Mouse (Mus musculus) lung, postnatal 0 days (tissue): ENCODE data around the gene Hes7. TPM values are rescaled to one million over a fixed set of nuclear protein-coding genes. Genes with fewer than 3 reads are reported as not detected.

Source experiments
- ATAC-seq: fragments of 200-750 bp; cut with Nextera tagmentation; 2 replicates; pipeline ENCODE4 v1.8.0; 2017; ENCODE audit warnings: moderate library complexity
- DNase-seq: peaks from one replicate; pipeline ENCODE4 v3.0.0-alpha.2; 2016; ENCODE audit warnings: low spot score
- H3K27ac ChIP-seq: fragments of 300-500 bp; sonication (generic); 2 replicates; pipeline ENCODE4 v1.5.1; 2014; ENCODE audit warnings: antibody characterized with exemption, mild to moderate bottlenecking, low read length, mixed read lengths
- H3K27me3 ChIP-seq: fragments of 300-500 bp; sonication (generic); replicated peaks from 2 replicates; pipeline ENCODE4 v1.6.1; 2014; ENCODE audit warnings: low read length, mixed read lengths; ENCODE audit not compliant: insufficient read depth
- H3K36me3 ChIP-seq: fragments of 300-500 bp; sonication (generic); 2 replicates; pipeline ENCODE4 v1.6.1; 2014; ENCODE audit warnings: low read length, mixed read lengths; ENCODE audit not compliant: insufficient read depth
- H3K4me1 ChIP-seq: fragments of 300-500 bp; sonication (generic); 2 replicates; pipeline ENCODE4 v1.6.1; 2014; ENCODE audit warnings: antibody characterized with exemption, low read depth, low read length, mixed read lengths; ENCODE audit not compliant: insufficient read depth
- H3K4me2 ChIP-seq: fragments of 300-500 bp; sonication (generic); replicated peaks from 2 replicates; pipeline ENCODE4 v1.6.1; 2014; ENCODE audit warnings: low read depth, mild to moderate bottlenecking, low read length, moderate library complexity, mixed read lengths
- H3K4me3 ChIP-seq: fragments of 300-500 bp; sonication (generic); 2 replicates; pipeline ENCODE4 v1.5.1; 2014; ENCODE audit warnings: low read depth, low read length
- H3K9ac ChIP-seq: fragments of 300-500 bp; sonication (generic); replicated peaks from 2 replicates; pipeline ENCODE4 v1.6.1; 2014; ENCODE audit warnings: low read depth, mild to moderate bottlenecking
- H3K9me3 ChIP-seq: fragments of 300-500 bp; sonication (generic); 2 replicates; pipeline ENCODE4 v1.6.1; 2016; ENCODE audit warnings: low read length, mixed read lengths
- CTCF ChIP-seq: IDR thresholded peaks from 2 replicates; pipeline ENCODE4 v1.5.1; 2016; ENCODE audit warnings: antibody characterized with exemption, mild to moderate bottlenecking
- EP300 ChIP-seq: IDR thresholded peaks from 2 replicates; pipeline ENCODE4 v1.6.1; 2016; ENCODE audit warnings: antibody characterized with exemption, mild to moderate bottlenecking, control low read depth
- WGBS: fragments of 180-500 bp; shearing (Covaris S2); extraction: QIAGEN DNeasy Blood & Tissue Kit; methylation state at CpG from one replicate; pipeline ENCODE4 v1.1.7; 2014; 5-methylcytosine and 5-hydroxymethylcytosine counted together
- polyA plus RNA-seq: library from polyadenylated mRNA; unstranded; fragments of >200 nt; fragmentation: Nextera tagmentation; extraction: Ambion mirVana; gene quantifications from 2 replicates; pipeline ENCODE4 v1.2.1, GENCODE M21; 2015

Hes7 gene
- polyA plus RNA-seq, 1 experiment from 2014 or later: 0.49 TPM

GRCm38 (mm10) chr11:69123693-69124497 is 3.7 kb downstream of the Hes7 start:
- under 1% methylated on average over 31 of the region's 31 CpGs for WGBS
- Histone ChIP-seq H3K4me2 (peak overlapping the region; percentile 77), H3K27me3 (no peaks in the 10 kb centered on the region), H3K4me3 (peak overlapping the region; percentile 54), H3K4me1 (peaks cover 22% of the 10 kb centered on the region; the same call in 1 of the 2 replicates), H3K27ac (peak overlapping the region; percentile 87), H3K36me3 (no peaks in the 10 kb centered on the region), H3K9me3 (no peaks in the 10 kb centered on the region), H3K9ac (peak overlapping the region; percentile 23; the same call in 1 of the 2 replicates)
- TF ChIP-seq EP300 (no peak), CTCF (no peak)
- DNase-seq (peak; percentile 89), ATAC-seq (peak; percentile 54)

GRCm38 (mm10) chr11:69124498-69124847 is 4.3 kb downstream of the Hes7 start:
- Histone ChIP-seq H3K27me3 (no peaks in the 10 kb centered on the region), H3K4me2 (0 out of 2 replicates have a peak overlapping the region, but pooled peaks have one; percentile 77), H3K27ac (peak overlapping the region; percentile 87; the same call in 1 of the 2 replicates), H3K4me3 (no peak overlapping the region), H3K4me1 (peaks cover 18% of the 10 kb centered on the region; the same call in 1 of the 2 replicates), H3K36me3 (no peaks in the 10 kb centered on the region), H3K9me3 (no peaks in the 10 kb centered on the region), H3K9ac (no peak overlapping the region)
- DNase-seq (peak; percentile 88), ATAC-seq (peak; percentile 27)
- WGBS: 2% methylated on average over 3 of the region's 3 CpGs
- no peak for TF ChIP-seq CTCF
- peak; percentile 60; the same call in 1 of the 2 replicates for TF ChIP-seq EP300

DNA sequence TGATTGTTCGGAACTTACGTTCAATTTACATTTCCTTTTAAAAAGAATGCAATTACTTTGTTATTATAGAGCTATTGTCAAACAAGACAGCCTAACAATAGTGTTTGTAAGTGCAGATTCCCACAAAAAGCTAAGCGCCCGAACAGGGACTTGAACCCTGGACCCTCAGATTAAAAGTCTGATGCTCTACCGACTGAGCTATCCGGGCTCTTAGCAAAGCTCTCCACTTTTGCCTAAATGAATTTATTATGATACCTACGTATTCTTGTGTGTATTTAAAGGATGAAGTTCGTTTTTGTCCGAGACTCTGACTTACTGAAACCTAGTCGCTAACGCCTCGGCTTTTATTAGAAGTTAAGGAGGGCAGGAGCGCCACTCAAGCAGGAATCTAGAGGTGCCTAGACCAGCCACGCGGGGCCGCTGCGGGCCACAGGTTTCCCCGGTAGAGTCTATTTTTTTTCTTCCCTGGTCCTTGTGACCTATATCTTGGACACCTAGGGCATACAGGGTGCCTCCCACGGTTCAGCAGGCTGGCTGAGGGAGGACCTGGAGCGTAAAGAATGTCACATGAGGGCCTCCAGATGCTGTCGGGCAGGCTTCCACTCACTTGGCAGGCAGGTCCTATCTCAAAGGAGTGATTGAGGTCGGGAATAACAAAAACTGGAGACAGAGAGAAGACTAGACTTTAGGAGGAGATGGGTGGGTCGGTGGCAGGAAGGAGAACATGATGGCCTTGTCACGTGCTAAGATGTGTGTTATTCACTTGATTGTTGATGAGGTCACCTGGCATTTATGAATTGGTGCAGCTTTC is 5.0 kb downstream of the Hes7 start:
- TF ChIP-seq EP300 (peak; percentile 59; the same call in 1 of the 2 replicates), CTCF (peak; percentile 67)
- DNase-seq: peak; percentile 97

GRCm38 (mm10) chr11:69125852-69125918 is 5.5 kb downstream of the Hes7 start, which contains the start of gene Aloxe3:
Aloxe3 (plus strand) TSS chr11:69125896.
- peak within 1 kb of the TSS; percentile 74 for H3K27ac ChIP-seq

More for the DNA sequence above, 5.0 kb downstream of the Hes7 start:
- H3K4me2 ChIP-seq: peak overlapping the region; percentile 59
- no peaks in the 10 kb centered on the region for H3K9me3 ChIP-seq
- no peaks in the 10 kb centered on the region for H3K27me3 ChIP-seq
- peak overlapping the region; percentile 74 for H3K27ac ChIP-seq
- H3K4me1 ChIP-seq: peaks cover 16% of the 10 kb centered on the region; the same call in 1 of the 2 replicates
- H3K9ac ChIP-seq: 0 out of 2 replicates have a peak overlapping the region, but pooled peaks have one; percentile 6
- peak; percentile 49 for ATAC-seq
- no peaks in the 10 kb centered on the region for H3K36me3 ChIP-seq
- under 1% methylated on average over 24 of the region's 24 CpGs for WGBS
- H3K4me3 ChIP-seq: peak overlapping the region; percentile 40

DNA sequence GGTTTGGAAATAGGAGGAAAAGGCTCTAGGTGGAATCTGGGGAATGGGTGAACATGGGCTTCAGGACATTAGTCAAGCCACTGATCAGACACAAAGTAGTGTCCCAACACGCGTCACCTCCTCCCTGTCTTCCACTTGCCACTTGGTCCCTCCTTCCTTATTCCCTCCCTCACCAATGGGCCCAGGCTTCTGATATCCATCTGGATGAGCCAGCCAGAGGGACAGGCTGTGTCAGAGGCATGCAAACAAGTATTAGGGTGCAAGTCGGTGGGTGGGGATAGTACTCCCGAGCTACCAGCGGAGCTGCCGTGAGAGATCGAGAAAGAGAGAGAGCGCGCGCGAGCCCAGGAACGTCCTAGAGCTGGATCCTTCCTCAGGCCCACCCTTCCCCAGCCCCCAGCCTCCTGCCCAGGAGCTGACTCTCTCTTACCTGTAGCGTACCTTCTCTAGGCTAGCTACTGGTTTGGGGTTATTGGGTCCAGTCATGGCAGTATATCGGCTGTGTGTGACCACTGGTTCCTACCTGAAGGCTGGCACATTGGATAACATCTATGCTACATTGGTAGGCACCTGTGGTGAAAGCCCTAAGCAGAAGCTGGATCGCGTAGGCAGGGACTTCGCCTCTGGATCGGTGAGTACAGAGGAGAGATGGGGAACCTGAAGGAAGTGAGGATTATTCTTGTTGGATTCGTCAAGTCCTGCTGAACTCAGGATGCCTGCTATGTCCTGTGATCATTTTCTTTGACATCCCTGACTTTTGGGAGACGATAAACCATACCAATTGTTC is 5.9 kb downstream of the Hes7 start:
- Histone ChIP-seq H3K9ac (no peak overlapping the region), H3K27ac (no peak overlapping the region), H3K9me3 (no peaks in the 10 kb centered on the region), H3K36me3 (no peaks in the 10 kb centered on the region), H3K27me3 (no peaks in the 10 kb centered on the region), H3K4me1 (peaks cover 9% of the 10 kb centered on the region; the same call in 1 of the 2 replicates), H3K4me3 (peak overlapping the region; percentile 40), H3K4me2 (peak overlapping the region; percentile 59)
- 8% methylated on average over 20 of the region's 20 CpGs for WGBS
- DNase-seq (peak; percentile 28), ATAC-seq (no peak)
- TF ChIP-seq EP300: no peak
- no peak for TF ChIP-seq CTCF

More at GRCm38 (mm10) chr11:69125852-69125918, 5.5 kb downstream of the Hes7 start, which contains the start of gene Aloxe3:
- WGBS: 0% methylated on average over 3 of the region's 3 CpGs
- ATAC-seq (no peak), DNase-seq (no peak)
- peak within 1 kb of the TSS; percentile 59 for H3K4me2 ChIP-seq
- peak within 1 kb of the TSS; percentile 40 for H3K4me3 ChIP-seq
- H3K27me3 ChIP-seq: no peaks in the 10 kb centered on the region
- H3K9ac ChIP-seq: 0 out of 2 replicates have a peak within 1 kb of the TSS, but pooled peaks have one; percentile 6
- H3K36me3 ChIP-seq: no peaks in the 10 kb centered on the region
- peaks cover 12% of the 10 kb centered on the region; the same call in 1 of the 2 replicates for H3K4me1 ChIP-seq
- H3K9me3 ChIP-seq: no peaks in the 10 kb centered on the region
- TF ChIP-seq CTCF (no peak), EP300 (no peak)

DNA sequence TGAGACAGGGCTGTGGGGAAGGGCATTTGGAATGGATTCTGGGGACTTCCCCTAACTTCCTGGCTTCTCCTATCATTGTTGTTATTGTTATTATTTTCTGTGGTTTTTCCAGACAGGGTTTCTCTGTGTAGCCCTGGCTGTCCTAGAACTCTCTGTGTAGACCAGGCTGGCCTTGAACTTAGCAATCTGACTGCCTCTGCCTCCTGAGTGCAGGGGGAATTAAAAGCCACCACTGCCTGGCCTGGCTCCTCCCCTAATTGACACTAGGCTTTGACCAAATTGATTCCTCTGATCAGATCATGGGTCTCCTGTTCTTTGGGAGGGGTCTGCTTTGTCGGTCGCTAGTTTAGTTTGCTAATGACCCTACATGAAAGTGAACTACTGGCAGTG is 6.5 kb downstream of the Hes7 start:
- Histone ChIP-seq H3K36me3 (no peaks in the 10 kb centered on the region), H3K9ac (no peak overlapping the region), H3K9me3 (no peaks in the 10 kb centered on the region), H3K27me3 (no peaks in the 10 kb centered on the region), H3K4me2 (no peak overlapping the region; the same call in 1 of the 2 replicates), H3K4me3 (no peak overlapping the region), H3K27ac (no peak overlapping the region), H3K4me1 (peaks cover 6% of the 10 kb centered on the region; the same call in 1 of the 2 replicates)
- DNase-seq: no peak
- TF ChIP-seq EP300 (no peak), CTCF (no peak)
- 46% methylated on average over 2 of the region's 2 CpGs for WGBS
- no peak for ATAC-seq
